5 mouse cellular contexts compared by ENCODE assay signal in the genomic region with DNA sequence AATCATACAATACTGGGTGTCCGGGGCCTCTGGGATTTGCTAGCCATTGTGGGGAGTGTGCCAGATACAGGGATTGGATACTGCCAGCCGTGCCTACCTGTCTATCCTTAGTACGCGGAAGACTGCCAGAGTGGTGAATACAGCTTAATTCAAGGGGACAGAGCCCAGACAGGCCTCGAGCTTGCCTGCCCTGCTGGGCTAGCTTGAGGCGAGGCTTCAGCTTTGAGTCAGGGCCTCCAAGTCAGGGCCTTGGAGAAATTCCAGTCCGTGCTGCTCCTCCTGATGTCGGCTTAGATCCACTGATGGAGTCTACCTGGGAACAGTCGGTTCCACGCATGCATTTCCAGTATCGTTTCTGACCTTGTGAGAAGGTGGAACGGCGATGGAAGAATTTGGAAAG.
"Had no signal": no experiment of that assay in that cellular context is flagged by ENCODE, and none has a peak within 500 bp of the region (broad histone marks: within the 10 kb centered on the region; RNA-seq: fewer than 3 reads in every experiment).

No protein-coding gene starts in this region.

- DNase-seq: kidney, adult 2 months; kidney, postnatal 25 days; lung, adult 18-20 months; right cerebral cortex, adult 18-20 months; thymus, postnatal 14 days had no signal
